Mouse (Mus musculus) erythroid progenitor cell, adult 5-6 weeks (primary cell): ENCODE measurements around the gene Pkp3. TPM values are rescaled to one million over a fixed set of nuclear protein-coding genes. Genes with fewer than 3 reads are reported as not detected.
"Not testable (repeated sequence)": the region's sequence is repeated elsewhere in the genome, so short reads cannot be mapped to it uniquely, and the experiment has no call there.

Experiments used
- ATAC-seq: replicated peaks from 2 replicates; pipeline ENCODE4 v1.8.0; 2016; ENCODE audit warnings: moderate number of reproducible peaks, mild to moderate bottlenecking, moderate TSS enrichment, inconsistent platforms; ENCODE audit not compliant: poor library complexity, low FRiP score, severe bottlenecking
- total RNA-seq, 2 experiments: library from RNA; stranded (forward) in 1 of 2; stranded (reverse) in 1 of 2; fragments of 150-400 nt in 1 of 2; fragments of 186-747, 209-891 nt in 1 of 2; gene quantifications; 2 replicates each; pipeline versions ENCODE4 v1.2.3 to v1.2.4; 2015 to 2017; ENCODE audit warnings: low replicate concordance in 2 of 2

The Pkp3 gene
- total RNA-seq (2015; ENCODE audit: low replicate concordance) (4.3 TPM in 1 of 2 replicates, not detected in the other), total RNA-seq (2017; ENCODE audit: low replicate concordance) (0.91 and 1.3 TPM in 2 replicates)

DNA sequence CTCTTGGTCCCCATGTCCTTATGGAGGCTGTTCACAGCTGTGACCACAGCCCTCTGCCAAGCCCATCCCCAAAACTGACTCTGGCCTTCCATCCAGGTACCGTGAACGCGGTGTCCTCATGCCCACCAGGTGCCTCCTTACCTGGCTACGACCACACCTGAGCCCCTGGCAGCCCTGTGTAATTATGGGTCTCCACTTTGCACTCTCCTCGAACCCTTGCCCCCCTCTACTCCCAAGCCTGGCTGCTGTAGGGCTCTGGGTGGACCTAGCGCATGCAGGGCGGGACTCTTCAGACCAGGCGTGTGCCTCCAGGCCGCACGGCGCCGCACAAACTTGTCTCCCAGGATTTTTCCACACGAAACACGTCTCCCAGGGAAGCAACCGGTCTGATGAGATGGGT, at the start of gene Pkp3:
Pkp3 (plus strand) TSS at position 378 of the 400 bp plus-strand sequence.
- no peak for ATAC-seq

- no peak for ATAC-seq
Observed at GRCm38 (mm10) chr7:141028831-141029230, 49.2 kb upstream of the Pkp3 start, which contains the start of gene Gm17387. TSS of gene Gm17387 (plus strand) at chr7:141029131.

DNA sequence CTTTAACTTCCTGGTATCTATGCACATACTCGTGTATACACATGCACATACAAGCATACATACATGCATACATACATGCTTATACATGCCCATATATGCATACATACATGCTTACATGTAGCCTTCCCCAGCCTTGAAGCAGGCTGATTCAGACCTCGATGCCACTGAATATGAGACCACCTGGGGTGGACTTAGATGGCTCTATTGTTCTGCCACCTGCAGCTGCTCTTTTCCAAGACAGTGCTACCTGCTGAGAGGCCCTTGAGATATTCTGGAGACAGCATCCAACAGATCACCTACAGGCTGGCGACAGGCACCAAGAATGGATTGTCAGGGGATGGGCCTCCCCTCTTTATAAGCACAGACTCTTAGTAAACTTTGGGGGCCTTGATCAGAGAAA, 47.6 kb upstream of the Pkp3 start:
- no peak for ATAC-seq

DNA sequence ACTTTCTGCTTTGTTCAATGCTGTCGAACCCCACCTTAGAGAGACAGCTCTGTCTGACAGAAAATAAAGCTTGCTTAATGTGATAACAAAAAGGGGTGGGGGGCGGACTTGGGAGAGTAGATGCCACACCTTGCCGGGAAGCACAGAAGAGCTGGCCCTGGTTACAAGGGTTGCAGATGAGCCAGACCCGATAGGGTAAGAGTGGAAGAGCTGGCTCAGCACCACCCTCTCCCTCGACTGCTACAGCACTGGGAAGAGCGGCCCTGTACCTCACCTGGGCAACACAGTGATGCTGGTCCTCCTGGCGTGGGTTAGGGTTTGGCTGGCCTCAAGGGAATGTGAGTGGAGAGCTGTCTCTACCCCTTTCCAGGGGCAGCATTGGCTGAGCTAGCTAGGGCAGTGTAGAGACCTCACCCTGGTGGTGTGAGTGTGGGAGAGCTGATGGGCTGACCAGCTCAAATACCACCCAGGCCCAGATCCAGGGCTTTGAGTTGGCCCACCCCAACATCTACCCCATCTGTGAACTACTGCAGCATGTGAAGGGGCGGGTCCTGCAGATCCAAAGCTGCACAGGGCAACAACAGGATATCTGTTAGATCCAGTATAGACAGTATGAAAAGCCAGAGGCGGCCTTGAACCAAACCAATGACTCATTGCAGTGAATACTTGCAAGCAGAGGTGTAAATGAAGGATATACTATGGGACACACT, 45.4 kb upstream of the Pkp3 start:
- peak; percentile 45; the same call in 1 of the 2 replicates for ATAC-seq

DNA sequence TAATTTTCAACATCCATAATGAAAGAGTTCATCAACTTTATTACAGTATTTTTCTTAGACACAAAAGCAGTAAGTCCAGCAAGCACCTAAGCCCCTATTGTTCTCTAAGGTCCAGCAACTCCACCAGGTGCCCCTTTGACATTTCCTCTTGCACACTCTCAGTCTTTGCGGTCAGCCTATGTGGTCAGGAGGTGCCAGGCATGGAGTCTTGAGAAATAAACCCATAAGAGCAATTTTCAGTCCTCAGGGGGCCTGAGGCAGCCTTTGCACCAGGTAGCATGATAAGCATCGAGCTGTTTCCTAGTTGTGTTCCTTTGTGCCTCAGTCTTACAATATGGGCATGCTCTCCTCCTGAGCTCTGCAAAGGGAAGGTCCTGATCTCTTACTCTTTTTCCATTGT, 41.4 kb upstream of the Pkp3 start:
- ATAC-seq, result not testable (repeated sequence)

- peak; percentile 41 for ATAC-seq
Observed at GRCm38 (mm10) chr7:141038090-141039032, 39.7 kb upstream of the Pkp3 start.

GRCm38 (mm10) chr7:141039386-141040107, 38.5 kb upstream of the Pkp3 start:
- no peak for ATAC-seq

GRCm38 (mm10) chr7:141040867-141041606, 37.0 kb upstream of the Pkp3 start:
- ATAC-seq, result no peak

DNA sequence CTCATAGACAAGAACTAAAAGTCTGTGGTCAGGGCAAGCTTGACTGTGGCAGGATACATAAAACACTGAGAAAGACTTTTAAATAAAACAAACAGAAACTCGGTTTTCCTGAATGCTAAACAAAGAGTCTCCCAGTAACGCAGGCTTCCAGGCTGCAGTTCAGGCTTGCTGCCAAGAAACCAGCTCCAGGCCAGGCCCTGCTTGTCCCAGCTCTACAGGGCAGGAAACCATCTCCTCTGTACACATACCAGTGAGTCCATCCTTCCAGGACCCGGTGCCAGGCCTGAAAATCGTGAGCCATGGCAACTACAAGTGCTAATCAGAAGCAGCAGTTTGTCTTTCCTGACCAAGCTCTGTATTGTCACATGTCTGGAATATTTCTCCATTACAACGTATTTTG, 36.4 kb upstream of the Pkp3 start:
- peak; percentile 60 for ATAC-seq

- ATAC-seq, result peak; percentile 70
Observed at GRCm38 (mm10) chr7:141042539-141042938, 35.5 kb upstream of the Pkp3 start.

GRCm38 (mm10) chr7:141046931-141047580, 31.0 kb upstream of the Pkp3 start:
- ATAC-seq, result peak; percentile 62

GRCm38 (mm10) chr7:141047581-141048225, 30.3 kb upstream of the Pkp3 start:
- no peak for ATAC-seq

GRCm38 (mm10) chr7:141048226-141049218, 29.5 kb upstream of the Pkp3 start:
- ATAC-seq, result peak; percentile 76

DNA sequence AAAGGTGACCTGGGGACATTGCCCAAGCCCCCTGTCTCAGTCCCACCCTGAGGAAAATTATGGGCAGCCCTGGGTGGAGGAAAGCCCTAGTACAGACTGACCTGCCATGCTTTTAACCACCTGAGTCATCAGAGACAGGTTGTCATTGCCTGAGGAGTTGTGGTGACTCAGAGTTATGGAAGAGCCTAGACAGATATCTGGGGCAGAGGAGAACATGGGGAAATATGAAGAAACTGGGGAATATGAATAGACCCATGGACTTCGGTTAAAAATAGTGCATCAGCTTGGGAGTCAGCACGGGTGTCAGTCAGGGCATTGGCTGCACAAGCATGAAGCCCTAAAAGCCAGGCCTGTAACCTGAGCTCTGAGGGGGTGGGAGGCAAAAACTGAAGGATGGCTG, 28.7 kb upstream of the Pkp3 start:
- ATAC-seq, result no peak

DNA sequence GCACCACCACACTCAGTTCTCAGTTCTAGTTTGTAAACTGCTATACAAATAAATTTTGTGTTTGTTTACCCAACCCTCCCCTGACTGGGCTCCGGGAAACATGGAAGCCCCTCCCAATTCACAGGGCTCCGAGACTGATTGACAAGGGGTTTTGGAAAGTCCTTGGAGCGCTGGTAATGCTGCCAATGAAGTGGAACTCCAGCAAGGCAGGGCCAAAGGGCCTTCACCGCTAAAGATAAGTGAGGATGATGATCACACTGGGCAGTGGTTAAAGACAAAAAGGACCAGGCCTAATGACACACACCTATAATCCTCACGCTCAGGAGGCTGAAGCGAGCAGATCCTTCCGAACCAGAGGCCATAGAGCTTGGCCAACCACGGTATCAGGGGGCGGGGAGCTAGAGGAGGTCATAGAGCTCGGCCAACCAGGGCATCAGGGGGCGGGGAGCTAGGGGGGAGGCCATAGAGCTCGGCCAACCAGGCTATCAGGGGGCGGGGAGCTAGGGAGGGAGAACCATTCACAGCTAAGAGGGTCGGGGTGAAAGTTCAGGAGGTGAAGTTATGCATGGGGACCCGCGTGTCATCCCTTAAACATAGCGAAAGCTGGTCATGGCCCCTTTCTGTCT, 26.8 kb upstream of the Pkp3 start:
- ATAC-seq, result no peak

GRCm38 (mm10) chr7:141052016-141052415, 26.0 kb upstream of the Pkp3 start:
- ATAC-seq, result no peak

GRCm38 (mm10) chr7:141052421-141052820, 25.6 kb upstream of the Pkp3 start:
- ATAC-seq, result no peak
